Comparison of ENCODE assay signal across 19 mouse cellular contexts in the genomic region with DNA sequence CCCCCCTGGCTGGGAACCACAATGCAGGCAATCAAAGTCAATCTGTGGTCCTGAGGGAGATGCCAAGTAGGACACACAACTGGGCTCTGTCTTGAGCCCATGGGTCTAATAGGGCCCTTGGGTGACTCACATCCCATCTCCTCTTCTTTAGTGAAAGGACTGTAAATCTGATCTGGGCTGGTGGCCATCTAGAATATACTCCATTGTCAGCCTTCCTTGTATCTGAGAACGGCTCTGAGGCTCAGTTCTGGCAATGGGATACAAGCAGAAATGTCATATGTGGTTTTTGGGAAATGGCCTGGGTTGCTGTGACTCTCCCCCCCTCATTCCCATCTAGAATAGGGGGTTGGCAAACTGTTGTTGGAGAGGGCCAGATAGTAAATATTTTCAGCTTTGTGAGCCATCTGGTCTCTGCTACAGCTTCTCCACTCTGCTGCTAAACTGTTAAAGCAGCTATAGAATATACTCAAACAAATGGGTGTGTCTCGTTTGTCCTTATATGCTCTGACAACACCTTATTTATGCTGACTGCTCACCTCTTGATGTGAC. TPM values are rescaled to one million over a fixed set of nuclear protein-coding genes. Genes with fewer than 3 reads are reported as not detected.
"Had no signal": no experiment of that assay in that cellular context is flagged by ENCODE, and none has a peak within 500 bp of the region (broad histone marks: within the 10 kb centered on the region; RNA-seq: fewer than 3 reads in every experiment).

No protein-coding gene starts in this region.

- H3K4me3 ChIP-seq: limb, embryonic 12.5 days; liver, embryonic 13.5 days; lung, embryonic 15.5 days; megakaryocyte, embryonic 14.5 days; midbrain, embryonic 12.5 days; neural tube, embryonic 13.5 days; stomach, embryonic 15.5 days had no signal

- H3K9me3 ChIP-seq: limb, embryonic 12.5 days; lung, embryonic 15.5 days; megakaryocyte, embryonic 14.5 days; midbrain, embryonic 12.5 days; neural tube, embryonic 13.5 days; stomach, embryonic 15.5 days had no signal

- H3K9ac ChIP-seq: limb, embryonic 12.5 days; liver, embryonic 13.5 days; liver, postnatal 0 days; lung, embryonic 15.5 days; midbrain, embryonic 12.5 days; neural tube, embryonic 13.5 days; stomach, embryonic 15.5 days had no signal

- H3K27me3 ChIP-seq: liver, embryonic 13.5 days; lung, embryonic 15.5 days; megakaryocyte, embryonic 14.5 days; stomach, embryonic 15.5 days had no signal

- H3K4me2 ChIP-seq: limb, embryonic 12.5 days; liver, embryonic 13.5 days; lung, embryonic 15.5 days; midbrain, embryonic 12.5 days; neural tube, embryonic 13.5 days; stomach, embryonic 15.5 days had no signal

- DNase-seq: kidney, postnatal 10 days; kidney, postnatal 4 days; liver; liver, embryonic 13.5 days; liver, postnatal 0 days; lung, postnatal 14 days; retina, postnatal 1 day; right cerebral cortex, postnatal 4 days; spleen, adult 18-20 months; thymus, adult 2 months; thymus, postnatal 25 days had no signal

- H3K27ac ChIP-seq: limb, embryonic 12.5 days; liver, embryonic 13.5 days; lung, embryonic 15.5 days; macrophage; midbrain, embryonic 12.5 days; neural tube, embryonic 13.5 days; stomach, embryonic 15.5 days had no signal

- H3K4me1 ChIP-seq: liver, embryonic 13.5 days; lung, embryonic 15.5 days; megakaryocyte, embryonic 14.5 days; stomach, embryonic 15.5 days had no signal

- ATAC-seq: liver, postnatal 0 days; midbrain, embryonic 16.5 days had no signal

- H3K36me3 ChIP-seq: limb, embryonic 12.5 days; liver, embryonic 13.5 days; lung, embryonic 15.5 days; midbrain, embryonic 12.5 days; neural tube, embryonic 13.5 days; stomach, embryonic 15.5 days had no signal

RNA-seq across cellular contexts. Expression of gene Pcdh8, which starts 17.6 kb away (rescaled TPM):
- polyA plus RNA-seq: liver, postnatal 0 days; macrophage had no signal
